Mouse (Mus musculus) B cell, adult 62 days (primary cell): ENCODE data around the gene Ankrd13d. TPM values are rescaled to one million over a fixed set of nuclear protein-coding genes. Genes with fewer than 3 reads are reported as not detected.

Source experiments
- total RNA-seq: library from RNA; stranded (reverse); gene quantifications from 4 replicates; pipeline ENCODE4 v1.2.4, GENCODE M21; 2023

Ankrd13d gene
- total RNA-seq: 26.4 to 33.1 TPM (median 28.4 TPM) in 4 replicates

DNA sequence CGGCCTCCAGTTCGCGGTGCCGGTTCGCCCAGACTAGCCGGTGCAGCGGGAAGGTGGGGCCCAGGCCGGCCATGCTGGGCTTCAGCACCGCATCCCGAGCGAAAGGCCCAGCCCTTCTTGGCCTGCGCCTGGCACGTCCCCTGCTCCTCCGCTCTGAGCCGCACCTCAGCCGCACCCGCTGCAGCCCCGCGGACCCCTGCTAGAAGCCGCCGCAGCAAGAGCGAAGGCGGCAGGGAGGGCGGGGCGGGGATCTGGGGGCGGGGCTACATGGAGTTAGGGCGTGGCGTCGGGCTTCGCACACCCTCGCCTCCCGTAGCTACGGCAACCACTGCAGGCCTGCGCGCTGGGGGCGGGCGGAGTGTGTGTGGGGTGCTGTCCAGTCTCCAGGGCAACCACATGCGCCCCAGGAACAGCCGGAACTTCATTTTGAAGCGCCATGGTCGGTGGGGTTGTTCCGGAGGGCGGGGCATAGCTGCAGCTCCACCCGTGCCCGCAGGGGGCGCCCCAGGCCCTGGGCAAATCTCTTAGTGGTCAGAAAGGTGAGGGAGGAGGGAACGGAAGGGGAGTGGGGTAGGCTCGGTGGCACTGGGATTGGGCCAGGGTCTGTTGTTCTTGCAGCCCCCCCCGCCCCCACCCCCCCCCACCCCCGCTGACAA is at the start of gene Ankrd13d:
Ankrd13d (minus strand) TSS at position 240 of the 656 bp plus-strand sequence.

DNA sequence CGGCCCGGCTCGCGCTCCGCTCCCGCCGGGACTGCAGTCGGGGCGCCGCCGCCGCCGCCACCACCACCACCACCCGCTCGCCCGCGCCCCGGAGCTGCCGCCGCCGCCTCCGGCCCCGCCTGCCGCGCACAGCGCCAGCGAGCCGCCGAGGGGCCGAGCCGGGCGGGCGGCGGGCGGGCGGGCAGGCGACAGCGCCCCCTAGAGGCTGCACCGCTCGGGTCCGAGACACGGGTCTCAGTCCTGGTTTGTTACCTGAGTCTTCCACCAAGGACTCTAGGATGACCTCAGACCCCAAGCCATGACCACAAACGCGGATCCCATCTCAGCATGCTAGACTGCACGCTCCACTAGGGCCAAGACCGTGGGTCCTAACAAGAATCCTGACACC is 23.2 kb upstream of the Ankrd13d start, which contains the start of gene Grk2:
Grk2 (minus strand) TSS at position 33 of the 388 bp plus-strand sequence.

DNA sequence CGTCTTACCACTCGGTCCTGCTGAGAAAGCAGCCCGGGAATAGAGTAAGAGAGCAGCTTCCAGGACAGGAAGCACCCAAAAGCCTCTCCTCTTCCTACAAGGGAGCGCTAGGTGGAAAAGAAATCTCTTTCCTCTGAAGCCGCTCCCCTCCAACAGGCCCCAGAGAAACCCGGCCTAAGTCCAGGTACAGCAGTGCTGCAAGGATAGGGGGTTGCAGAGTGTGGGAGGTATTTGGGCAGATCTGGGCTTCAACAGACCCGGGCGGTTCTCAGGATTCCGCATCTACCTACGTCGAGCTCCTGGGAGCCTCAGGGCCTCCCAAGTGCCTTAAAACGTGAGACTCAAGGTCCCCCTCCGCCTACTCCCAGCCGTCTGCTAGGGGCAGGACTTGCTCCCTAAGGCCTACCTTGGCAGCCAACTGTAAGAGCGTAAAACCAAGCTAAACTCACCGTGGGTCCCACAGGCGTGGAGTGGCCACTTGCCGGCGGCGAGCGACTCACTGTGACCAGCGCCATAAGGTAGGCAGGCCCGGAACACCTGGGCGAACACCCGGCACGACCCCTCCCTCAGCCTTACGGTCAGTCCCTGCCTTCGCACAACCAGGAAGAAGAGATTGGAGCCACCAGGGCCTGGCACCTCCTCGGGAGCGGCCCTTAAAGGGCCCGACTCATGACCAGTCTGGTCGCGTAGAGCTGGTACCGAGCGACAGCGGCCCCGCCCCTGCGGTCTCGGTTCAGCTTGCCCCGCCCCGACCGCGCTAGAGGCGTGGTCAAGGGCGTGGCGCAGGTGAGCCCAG is 14.2 kb downstream of the Ankrd13d start, which contains the start of gene Ssh3:
Ssh3 (minus strand) TSS at position 615 of the 796 bp plus-strand sequence.

DNA sequence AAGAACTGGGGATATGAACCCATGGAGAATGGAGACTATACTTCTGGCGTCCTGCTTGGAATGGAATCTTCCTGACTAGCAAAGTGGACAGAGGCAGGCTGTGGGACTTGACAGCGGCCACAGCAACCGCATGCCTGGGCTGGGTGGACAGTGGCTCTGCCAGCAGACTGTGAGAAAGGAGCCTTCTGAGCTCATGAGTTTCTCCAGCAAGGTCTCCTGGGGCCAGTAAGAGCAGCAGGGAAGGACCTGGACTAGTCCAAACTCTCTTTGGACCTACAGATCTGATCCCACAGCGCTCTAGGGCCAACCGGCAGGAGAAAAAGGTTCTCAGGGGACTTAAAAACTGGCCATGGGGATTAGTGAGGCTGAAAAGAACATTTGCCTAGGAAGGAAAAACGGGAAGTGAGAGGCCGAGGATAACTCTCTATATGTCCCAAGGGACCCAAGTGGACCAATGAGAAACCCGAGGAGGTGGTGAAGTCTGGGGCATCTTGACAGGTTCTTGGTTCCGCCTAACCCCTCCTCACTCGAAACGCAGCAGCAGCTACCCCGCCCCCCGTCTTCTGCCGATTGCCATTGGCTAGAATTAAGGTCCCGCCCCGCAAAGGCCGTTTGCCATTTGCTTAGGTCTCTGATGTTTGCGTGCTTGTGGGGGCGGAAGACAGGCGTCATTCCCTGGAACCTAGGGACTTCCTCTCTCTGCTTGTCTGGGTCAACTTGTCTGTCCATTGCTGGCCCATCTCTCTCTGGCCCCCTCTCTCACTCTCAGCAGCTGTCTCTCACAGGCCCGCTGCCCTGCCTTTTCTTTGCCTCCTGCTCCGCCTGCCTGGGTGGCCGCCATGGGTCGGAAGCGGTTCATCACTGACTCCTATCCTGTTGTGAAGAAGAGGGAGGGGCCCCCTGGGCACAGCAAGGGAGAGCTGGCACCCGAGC is 51.4 kb downstream of the Ankrd13d start, which contains the start of gene Pold4:
Pold4 (plus strand) TSS at position 647 of the 933 bp plus-strand sequence.

Other genes starting within 250 kb of the Ankrd13d start
- 137 to 169 TPM (median 145 TPM) in 4 replicates for gene Gstp1, start 245.2 kb downstream of the Ankrd13d start, total RNA-seq
- 8.8 to 22.4 TPM (median 15.9 TPM) in 4 replicates for gene Gstp2, start 237.1 kb downstream of the Ankrd13d start, total RNA-seq
- gene Gstp3, start 223.6 kb downstream of the Ankrd13d start, total RNA-seq: not detected in 4 replicates
- gene Cabp2, start 201.6 kb downstream of the Ankrd13d start, total RNA-seq: not detected in 4 replicates
- gene Cdk2ap2, start 186.0 kb downstream of the Ankrd13d start, total RNA-seq: 119 to 136 TPM (median 129 TPM) in 4 replicates
- gene Pitpnm1, start 183.1 kb downstream of the Ankrd13d start, total RNA-seq: 195 to 200 TPM (median 198 TPM) in 4 replicates
- 95.2 to 103 TPM (median 98.9 TPM) in 4 replicates for gene Aip, start 157.3 kb downstream of the Ankrd13d start, total RNA-seq
- gene Gpr152, start 143.3 kb downstream of the Ankrd13d start, total RNA-seq: 0.14 to 0.31 TPM (median 0.27 TPM) in 3 of 4 replicates, not detected in the other
- 0.88 to 1.4 TPM (median 1.2 TPM) in 4 replicates for gene Cabp4, start 139.1 kb downstream of the Ankrd13d start, total RNA-seq
- 129 to 166 TPM (median 137 TPM) in 4 replicates for gene Coro1b, start 134.5 kb downstream of the Ankrd13d start, total RNA-seq
- 341 to 368 TPM (median 348 TPM) in 4 replicates for gene Ptprcap, start 129.5 kb downstream of the Ankrd13d start, total RNA-seq
- 50.3 to 55.6 TPM (median 50.9 TPM) in 4 replicates for gene Rps6kb2, start 119.8 kb downstream of the Ankrd13d start, total RNA-seq
- gene Carns1, start 107.7 kb downstream of the Ankrd13d start, total RNA-seq: 93.0 to 107 TPM (median 97.9 TPM) in 4 replicates
- gene Tbc1d10c, start 91.9 kb downstream of the Ankrd13d start, total RNA-seq: 255 to 266 TPM (median 262 TPM) in 4 replicates
- 377 to 398 TPM (median 383 TPM) in 4 replicates for gene Ppp1ca, start 91.1 kb downstream of the Ankrd13d start, total RNA-seq
- 51.5 to 59.3 TPM (median 55.6 TPM) in 4 replicates for gene Rad9a, start 81.5 kb downstream of the Ankrd13d start, total RNA-seq
- gene Clcf1, start 68.9 kb downstream of the Ankrd13d start, total RNA-seq: 141 to 150 TPM (median 148 TPM) in 4 replicates
- 5.9 TPM in 1 of 4 replicates, not detected in the others for gene AC109138.7, start 68.8 kb downstream of the Ankrd13d start, total RNA-seq
- gene Pold4, start 51.2 kb downstream of the Ankrd13d start, total RNA-seq: 206 to 223 TPM (median 211 TPM) in 4 replicates
- gene Ssh3, start 14.0 kb downstream of the Ankrd13d start, total RNA-seq: 26.5 to 33.7 TPM (median 27.9 TPM) in 4 replicates
- gene Grk2, start 23.1 kb upstream of the Ankrd13d start, total RNA-seq: 529 to 561 TPM (median 549 TPM) in 4 replicates
- 224 to 243 TPM (median 232 TPM) in 4 replicates for gene Kdm2a, start 115.1 kb upstream of the Ankrd13d start, total RNA-seq
- gene Rhod, start 156.3 kb upstream of the Ankrd13d start, total RNA-seq: 0.81 to 1.6 TPM (median 1.6 TPM) in 3 of 4 replicates, not detected in the other
- not detected in 4 replicates for gene Syt12, start 194.3 kb upstream of the Ankrd13d start, total RNA-seq
- gene 2010003K11Rik, start 215.4 kb upstream of the Ankrd13d start, total RNA-seq: not detected in 4 replicates
- 2.4 to 4.6 TPM (median 3.8 TPM) in 4 replicates for gene Pcx, start 227.3 kb upstream of the Ankrd13d start, total RNA-seq